Mouse (Mus musculus): ENCODE measurements at regions not wholly inside any gene's neighbourhood (a gene's known extent, or its start where the extent isn't known, plus 50 kb on each side); places are given as distances from the start of the nearest gene placed in this dataset.

GRCm38 (mm10) chr19:56102454-56103080 lies 184.4 kb upstream of the Habp2 start:
- DNase-seq (ENCODE audit: low spot score in 2 of 2): no peak

GRCm38 (mm10) chr19:56105073-56105451 lies 181.9 kb upstream of the Habp2 start:
- no peak for DNase-seq (ENCODE audit: low spot score in 2 of 2)

- no peak for DNase-seq (ENCODE audit: low spot score in 2 of 2)
Measured at GRCm38 (mm10) chr19:56105452-56106091, 181.4 kb upstream of the Habp2 start.

- DNase-seq (ENCODE audit: low spot score in 2 of 2): no peak
Measured at GRCm38 (mm10) chr19:56108796-56109195, 178.1 kb upstream of the Habp2 start.

GRCm38 (mm10) chr19:56115552-56116284 lies 171.2 kb upstream of the Habp2 start:
- no peak for DNase-seq (ENCODE audit: low spot score in 2 of 2)

- DNase-seq (ENCODE audit: low spot score in 2 of 2): no peak
Measured at GRCm38 (mm10) chr19:56116285-56116680, 170.7 kb upstream of the Habp2 start.

GRCm38 (mm10) chr19:56120723-56121122 lies 166.2 kb upstream of the Habp2 start:
- no peak for DNase-seq (ENCODE audit: low spot score in 2 of 2)

GRCm38 (mm10) chr19:56122186-56122585 lies 164.8 kb upstream of the Habp2 start:
- no peak for DNase-seq (ENCODE audit: low spot score in 2 of 2)

- no peak for DNase-seq (ENCODE audit: low spot score in 2 of 2)
Measured at GRCm38 (mm10) chr19:56131556-56131955, 155.4 kb upstream of the Habp2 start.

- DNase-seq (ENCODE audit: low spot score in 2 of 2): no peak
Measured at GRCm38 (mm10) chr19:56132911-56133562, 153.9 kb upstream of the Habp2 start.

GRCm38 (mm10) chr19:56133565-56133964 lies 153.4 kb upstream of the Habp2 start:
- no peak for DNase-seq (ENCODE audit: low spot score in 2 of 2)

- peak; percentile 75 to 81 for DNase-seq (ENCODE audit: low spot score in 2 of 2)
Measured at GRCm38 (mm10) chr19:56134081-56134818, 152.7 kb upstream of the Habp2 start.

GRCm38 (mm10) chr19:56135306-56135928 lies 151.5 kb upstream of the Habp2 start:
- DNase-seq (ENCODE audit: low spot score in 2 of 2): no peak

- DNase-seq (ENCODE audit: low spot score in 2 of 2): no peak
Measured at GRCm38 (mm10) chr19:56140540-56140939, 146.4 kb upstream of the Habp2 start.

- DNase-seq (ENCODE audit: low spot score in 2 of 2): no peak
Measured at GRCm38 (mm10) chr19:56144221-56144620, 142.7 kb upstream of the Habp2 start.

GRCm38 (mm10) chr19:56157120-56157519 lies 129.8 kb upstream of the Habp2 start:
- DNase-seq (ENCODE audit: low spot score in 2 of 2): no peak

GRCm38 (mm10) chr19:56162156-56162555 lies 124.8 kb upstream of the Habp2 start:
- no peak for DNase-seq (ENCODE audit: low spot score in 2 of 2)

GRCm38 (mm10) chr19:56169133-56169997 lies 117.6 kb upstream of the Habp2 start:
- no peak for DNase-seq (ENCODE audit: low spot score in 2 of 2)

GRCm38 (mm10) chr19:56169998-56170274 lies 117.0 kb upstream of the Habp2 start:
- no peak for DNase-seq (ENCODE audit: low spot score in 2 of 2)

- DNase-seq (ENCODE audit: low spot score in 2 of 2): no peak
Measured at GRCm38 (mm10) chr19:56172454-56172853, 114.5 kb upstream of the Habp2 start.

GRCm38 (mm10) chr19:56176059-56176458 lies 110.9 kb upstream of the Habp2 start:
- DNase-seq (ENCODE audit: low spot score in 2 of 2): no peak

Measured in frontal cortex, postnatal 36 days (tissue).